Mouse (Mus musculus) lung, postnatal 0 days (tissue): ENCODE results near the gene Gm8251. TPM values are rescaled to one million over a fixed set of nuclear protein-coding genes. Genes with fewer than 3 reads are reported as not detected.

Experiments used
- ATAC-seq: fragments of 200-750 bp; cut with Nextera tagmentation; 2 replicates; pipeline ENCODE4 v1.8.0; 2017; ENCODE audit warnings: moderate library complexity
- DNase-seq: peaks from one replicate; pipeline ENCODE4 v3.0.0-alpha.2; 2016; ENCODE audit warnings: low spot score
- H3K27ac ChIP-seq: fragments of 300-500 bp; sonication (generic); 2 replicates; pipeline ENCODE4 v1.5.1; 2014; ENCODE audit warnings: antibody characterized with exemption, mild to moderate bottlenecking, low read length, mixed read lengths
- H3K27me3 ChIP-seq: fragments of 300-500 bp; sonication (generic); replicated peaks from 2 replicates; pipeline ENCODE4 v1.6.1; 2014; ENCODE audit warnings: low read length, mixed read lengths; ENCODE audit not compliant: insufficient read depth
- H3K36me3 ChIP-seq: fragments of 300-500 bp; sonication (generic); 2 replicates; pipeline ENCODE4 v1.6.1; 2014; ENCODE audit warnings: low read length, mixed read lengths; ENCODE audit not compliant: insufficient read depth
- H3K4me1 ChIP-seq: fragments of 300-500 bp; sonication (generic); 2 replicates; pipeline ENCODE4 v1.6.1; 2014; ENCODE audit warnings: antibody characterized with exemption, low read depth, low read length, mixed read lengths; ENCODE audit not compliant: insufficient read depth
- H3K4me2 ChIP-seq: fragments of 300-500 bp; sonication (generic); replicated peaks from 2 replicates; pipeline ENCODE4 v1.6.1; 2014; ENCODE audit warnings: low read depth, mild to moderate bottlenecking, low read length, moderate library complexity, mixed read lengths
- H3K4me3 ChIP-seq: fragments of 300-500 bp; sonication (generic); 2 replicates; pipeline ENCODE4 v1.5.1; 2014; ENCODE audit warnings: low read depth, low read length
- H3K9ac ChIP-seq: fragments of 300-500 bp; sonication (generic); replicated peaks from 2 replicates; pipeline ENCODE4 v1.6.1; 2014; ENCODE audit warnings: low read depth, mild to moderate bottlenecking
- H3K9me3 ChIP-seq: fragments of 300-500 bp; sonication (generic); 2 replicates; pipeline ENCODE4 v1.6.1; 2016; ENCODE audit warnings: low read length, mixed read lengths
- CTCF ChIP-seq: IDR thresholded peaks from 2 replicates; pipeline ENCODE4 v1.5.1; 2016; ENCODE audit warnings: antibody characterized with exemption, mild to moderate bottlenecking
- EP300 ChIP-seq: IDR thresholded peaks from 2 replicates; pipeline ENCODE4 v1.6.1; 2016; ENCODE audit warnings: antibody characterized with exemption, mild to moderate bottlenecking, control low read depth
- WGBS: fragments of 180-500 bp; shearing (Covaris S2); extraction: QIAGEN DNeasy Blood & Tissue Kit; methylation state at CpG from one replicate; pipeline ENCODE4 v1.1.7; 2014; 5-methylcytosine and 5-hydroxymethylcytosine counted together
- polyA plus RNA-seq: library from polyadenylated mRNA; unstranded; fragments of >200 nt; fragmentation: Nextera tagmentation; extraction: Ambion mirVana; gene quantifications from 2 replicates; pipeline ENCODE4 v1.2.1, GENCODE M21; 2015

Gm8251 gene
- polyA plus RNA-seq, 1 experiment from 2014 or later, result not detected

DNA sequence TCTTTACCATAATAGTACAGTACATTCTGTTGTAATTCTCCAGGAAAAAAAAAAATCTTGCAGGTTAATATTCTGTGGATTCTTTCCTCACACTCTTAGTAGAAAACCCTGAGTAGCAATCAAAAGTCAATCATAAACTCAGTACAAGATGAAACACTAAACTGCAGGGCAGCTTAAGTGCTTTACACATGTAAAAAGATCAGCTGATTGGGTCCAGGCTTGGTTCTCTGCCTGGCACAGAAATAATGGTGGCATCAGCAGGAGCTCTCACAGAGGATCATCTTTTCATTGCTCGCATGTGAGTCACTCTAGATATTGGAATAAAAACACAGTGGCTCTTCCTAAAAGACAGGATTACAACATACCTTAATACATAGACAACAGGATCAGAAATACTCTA, 34.1 kb downstream of the Gm8251 start:
- no peak overlapping the region for H3K9ac ChIP-seq
- WGBS, result 76% methylated on average over 1 of the region's 1 CpGs

GRCm38 (mm10) chr1:44022656-44023055, 39.1 kb downstream of the Gm8251 start:
- DNase-seq, result no peak
- WGBS, result 75% methylated on average over 1 of the region's 1 CpGs
- Histone ChIP-seq H3K9ac (no peak overlapping the region), H3K27ac (no peak overlapping the region), H3K4me2 (no peak overlapping the region), H3K4me1 (no peaks in the 10 kb centered on the region), H3K36me3 (no peaks in the 10 kb centered on the region), H3K27me3 (no peaks in the 10 kb centered on the region), H3K9me3 (no peaks in the 10 kb centered on the region), H3K4me3 (no peak overlapping the region)
- no peak for TF ChIP-seq EP300
- TF ChIP-seq CTCF, result no peak
- ATAC-seq, result no peak

More for the DNA sequence above, 34.1 kb downstream of the Gm8251 start:
- no peak overlapping the region for H3K4me3 ChIP-seq
- no peaks in the 10 kb centered on the region for H3K36me3 ChIP-seq
- no peak overlapping the region for H3K27ac ChIP-seq
- H3K4me1 ChIP-seq, result no peaks in the 10 kb centered on the region
- DNase-seq (peak; percentile 45), ATAC-seq (peak; percentile 68)
- no peaks in the 10 kb centered on the region for H3K9me3 ChIP-seq
- no peak overlapping the region for H3K4me2 ChIP-seq
- no peaks in the 10 kb centered on the region for H3K27me3 ChIP-seq
- TF ChIP-seq EP300 (no peak), CTCF (no peak)

GRCm38 (mm10) chr1:44019934-44020333, 41.8 kb downstream of the Gm8251 start, which contains the start of gene Mettl21c:
Gene Mettl21c (minus strand): TSS chr1:44020034.
- Histone ChIP-seq H3K4me2 (no peak within 1 kb of the TSS), H3K9me3 (no peaks in the 10 kb centered on the region), H3K36me3 (no peaks in the 10 kb centered on the region), H3K9ac (no peak within 1 kb of the TSS), H3K27me3 (no peaks in the 10 kb centered on the region), H3K4me3 (no peak within 1 kb of the TSS), H3K27ac (no peak within 1 kb of the TSS), H3K4me1 (no peaks in the 10 kb centered on the region)
- ATAC-seq, result no peak
- TF ChIP-seq CTCF (no peak), EP300 (no peak)
- no peak for DNase-seq

GRCm38 (mm10) chr1:44015556-44015955, 46.2 kb downstream of the Gm8251 start:
- H3K4me1 ChIP-seq, result no peaks in the 10 kb centered on the region
- 91% methylated on average over 2 of the region's 2 CpGs for WGBS
- TF ChIP-seq EP300 (no peak), CTCF (no peak)
- no peak for ATAC-seq
- no peak overlapping the region for H3K4me3 ChIP-seq
- H3K27ac ChIP-seq, result no peak overlapping the region
- H3K9me3 ChIP-seq, result no peaks in the 10 kb centered on the region
- H3K4me2 ChIP-seq, result no peak overlapping the region
- H3K27me3 ChIP-seq, result no peaks in the 10 kb centered on the region
- no peak overlapping the region for H3K9ac ChIP-seq
- no peak for DNase-seq
- no peaks in the 10 kb centered on the region for H3K36me3 ChIP-seq

Other genes starting within 250 kb of the Gm8251 start
- 17.7 and 18.5 TPM in 2 replicates for gene Uxs1, start 234.1 kb downstream of the Gm8251 start, polyA plus RNA-seq
- 28.0 and 30.1 TPM in 2 replicates for gene Tpp2, start 128.3 kb downstream of the Gm8251 start, polyA plus RNA-seq
- gene Mettl21c, start 41.9 kb downstream of the Gm8251 start, polyA plus RNA-seq, result 0.30 and 0.38 TPM in 2 replicates
- gene Tex30, start 40.5 kb upstream of the Gm8251 start, polyA plus RNA-seq, result 33.5 and 36.0 TPM in 2 replicates
- 26.5 and 29.0 TPM in 2 replicates for gene Kdelc1, start 56.9 kb upstream of the Gm8251 start, polyA plus RNA-seq
- 8.5 and 8.6 TPM in 2 replicates for gene Bivm, start 57.0 kb upstream of the Gm8251 start, polyA plus RNA-seq
- gene Ercc5, start 85.8 kb upstream of the Gm8251 start, polyA plus RNA-seq, result 15.1 and 16.7 TPM in 2 replicates
- gene Mettl21e, start 157.0 kb upstream of the Gm8251 start, polyA plus RNA-seq, result 6.4 and 13.2 TPM in 2 replicates